Mouse (Mus musculus) spleen, postnatal 0 days (tissue): ENCODE results near the gene Pcsk7. TPM values are rescaled to one million over a fixed set of nuclear protein-coding genes. Genes with fewer than 3 reads are reported as not detected.

Source experiments
- polyA plus RNA-seq: library from polyadenylated mRNA; unstranded; fragments of >200 nt; fragmentation: Nextera tagmentation; extraction: Ambion mirVana; gene quantifications from 2 replicates; pipeline ENCODE4 v1.2.1, GENCODE M21; 2015

Pcsk7 gene
- polyA plus RNA-seq: 10.4 and 11.4 TPM in 2 replicates

GRCm38 (mm10) chr9:45906355-45907077, at the start of gene Pcsk7, which contains the start of gene Rnf214:
TSS of gene Pcsk7 (plus strand) at chr9:45906497.
TSS of gene Rnf214 (minus strand) at chr9:45906911.

GRCm38 (mm10) chr9:45935628-45936210, 29.4 kb downstream of the Pcsk7 start, which contains the start of gene Tagln:
TSS of gene Tagln (minus strand) at chr9:45936058.

GRCm38 (mm10) chr9:45955107-45955963, 49.0 kb downstream of the Pcsk7 start, which contains the start of gene Sidt2:
TSS of gene Sidt2 (minus strand) at chr9:45955258.

Other genes starting within 250 kb of the Pcsk7 start
- gene Cep164, start 77.8 kb upstream of the Pcsk7 start, polyA plus RNA-seq: 17.2 and 17.5 TPM in 2 replicates
- gene Bace1, start 67.9 kb upstream of the Pcsk7 start, polyA plus RNA-seq: 9.6 and 12.9 TPM in 2 replicates
- gene Rnf214, start 414 bp downstream of the Pcsk7 start, polyA plus RNA-seq: 28.1 and 31.2 TPM in 2 replicates
- 106 and 124 TPM in 2 replicates for gene Tagln, start 29.6 kb downstream of the Pcsk7 start, polyA plus RNA-seq
- 30.6 and 34.0 TPM in 2 replicates for gene Sidt2, start 48.8 kb downstream of the Pcsk7 start, polyA plus RNA-seq
- gene Pafah1b2, start 106.2 kb downstream of the Pcsk7 start, polyA plus RNA-seq: 66.6 and 68.7 TPM in 2 replicates
- 5.6 and 6.5 TPM in 2 replicates for gene Sik3, start 106.3 kb downstream of the Pcsk7 start, polyA plus RNA-seq